Mouse (Mus musculus): ENCODE measurements around the gene Znfx1.

- TF ChIP-seq POLR2A (IDR thresholded peaks at IDR 0.05; ENCODE audit: control insufficient read depth, extremely low read depth, insufficient read depth, low read length, poor library complexity) (no peak), CTCF (IDR thresholded peaks at IDR 0.05; ENCODE audit: borderline replicate concordance, control insufficient read depth, extremely low read depth, insufficient read depth, low read length, poor library complexity) (no peak)
Measured at GRCm38 (mm10) chr2:167081639-167082038, 18.8 kb upstream of the Znfx1 start.

Measured in thymus, adult 2 months (tissue).